Mouse (Mus musculus) G1E (cell line): Measurements from ENCODE around the gene Eomes. TPM values are rescaled to one million over a fixed set of nuclear protein-coding genes. Genes with fewer than 3 reads are reported as not detected.

ENCODE experiments used
- ATAC-seq: 2 replicates; pipeline ENCODE4 v1.8.0; 2016; ENCODE audit warnings: mild to moderate bottlenecking; ENCODE audit not compliant: insufficient number of reproducible peaks, poor library complexity, low FRiP score, severe bottlenecking; ENCODE audit errors: extremely low read depth
- DNase-seq: peaks from one replicate; pipeline ENCODE4 v3.0.0; 2012; ENCODE audit warnings: low spot score
- H3K27me3 ChIP-seq: 2 replicates; pipeline ENCODE4 v1.6.1; 2012; ENCODE audit warnings: mild to moderate bottlenecking, low read length, inconsistent platforms; ENCODE audit not compliant: insufficient read depth
- H3K36me3 ChIP-seq: replicated peaks from 2 replicates; pipeline ENCODE3; 2012; ENCODE audit warnings: mild to moderate bottlenecking, inconsistent platforms
- H3K4me1 ChIP-seq: 2 replicates; pipeline ENCODE4 v1.6.1; 2012; ENCODE audit warnings: low read depth, low read length, inconsistent platforms, mixed read lengths; ENCODE audit not compliant: insufficient read depth
- H3K4me3 ChIP-seq: 2 replicates; pipeline ENCODE4 v1.5.1; 2012; ENCODE audit warnings: low read depth, mild to moderate bottlenecking, inconsistent platforms, low read length, moderate library complexity, mixed read lengths
- H3K9me3 ChIP-seq: replicated peaks from 2 replicates; pipeline ENCODE4 v1.6.1; 2012; ENCODE audit warnings: inconsistent platforms
- CTCF ChIP-seq: IDR thresholded peaks from 2 replicates; pipeline ENCODE4 v1.5.1; 2012; ENCODE audit warnings: low read depth, low read length, inconsistent platforms, mixed read lengths
- GATA1 ChIP-seq: IDR thresholded peaks from 2 replicates; pipeline ENCODE4 v1.6.1; 2012; ENCODE audit warnings: borderline replicate concordance, low read length, inconsistent platforms, mixed read lengths
- GATA2 ChIP-seq: IDR thresholded peaks from 2 replicates; pipeline ENCODE4 v1.6.1; 2012; ENCODE audit warnings: low read depth, low read length, inconsistent platforms, borderline replicate concordance
- POLR2AphosphoS5 ChIP-seq: IDR thresholded peaks from 2 replicates; pipeline ENCODE4 v1.6.1; 2012; ENCODE audit warnings: low read depth, low read length, inconsistent platforms; ENCODE audit not compliant: insufficient replicate concordance
- TAL1 ChIP-seq: conservative IDR thresholded peaks from 2 replicates; pipeline ENCODE4 v1.6.1; 2012; ENCODE audit warnings: low read depth, low read length, inconsistent platforms, mixed read lengths
- polyA plus RNA-seq: library from polyadenylated mRNA; stranded (reverse); fragments of >175 nt; gene quantifications from 2 replicates; pipeline ENCODE4 v1.2.3, GENCODE M21; 2012
- total RNA-seq, 2 experiments: library from RNA; stranded (forward) in 1 of 2; stranded (reverse) in 1 of 2; fragments of 200-1000 nt in 1 of 2; fragments of >200 nt in 1 of 2; fragmentation: Nextera tagmentation in 1 of 2; gene quantifications; 2 replicates each; pipeline ENCODE4 v1.2.3; 2014 to 2017

Gene Eomes
- total and polyA plus RNA-seq, 3 experiments: 0.05 TPM; not detected in 2

GRCm38 (mm10) chr9:118486361-118487095 lies 8.5 kb downstream of the Eomes start:
- no peak for DNase-seq
- Histone ChIP-seq H3K27me3 (peaks cover 36% of the 10 kb centered on the region), H3K9me3 (no peaks in the 10 kb centered on the region), H3K4me1 (peaks cover 8% of the 10 kb centered on the region), H3K36me3 (no peaks in the 10 kb centered on the region), H3K4me3 (no peak overlapping the region)
- TF ChIP-seq GATA1 (no peak), POLR2AphosphoS5 (no peak), GATA2 (no peak), CTCF (no peak), TAL1 (no peak)
- ATAC-seq: no peak

- Histone ChIP-seq H3K9me3 (no peaks in the 10 kb centered on the region), H3K36me3 (no peaks in the 10 kb centered on the region), H3K4me1 (peaks cover 8% of the 10 kb centered on the region), H3K27me3 (peaks cover 36% of the 10 kb centered on the region), H3K4me3 (no peak overlapping the region)
- DNase-seq (no peak), ATAC-seq (no peak)
- TF ChIP-seq CTCF (no peak), POLR2AphosphoS5 (no peak), TAL1 (no peak), GATA1 (no peak), GATA2 (no peak)
Measured at GRCm38 (mm10) chr9:118487096-118487395, 9.0 kb downstream of the Eomes start.

DNA sequence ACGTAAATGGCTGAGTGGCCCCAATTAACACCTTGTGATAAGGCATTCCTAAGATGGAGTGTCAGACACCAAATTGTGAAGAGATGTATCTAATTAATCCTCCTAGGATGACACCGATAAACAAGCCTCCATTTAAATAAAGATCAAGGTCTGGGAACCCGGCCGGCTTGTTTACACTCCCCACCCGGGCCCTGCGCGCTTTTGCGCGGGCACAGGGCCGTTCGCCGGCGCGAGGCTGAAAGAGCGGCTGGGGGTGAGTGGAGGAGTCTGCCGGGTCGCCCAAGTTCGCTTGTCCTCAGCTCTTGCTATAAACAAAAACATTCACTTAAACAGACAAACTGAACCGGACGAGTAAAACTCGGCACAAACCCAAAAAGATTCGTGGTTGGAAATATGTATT lies 9.6 kb downstream of the Eomes start:
- Histone ChIP-seq H3K27me3 (peaks cover 36% of the 10 kb centered on the region), H3K36me3 (no peaks in the 10 kb centered on the region), H3K4me1 (peaks cover 8% of the 10 kb centered on the region), H3K4me3 (no peak overlapping the region), H3K9me3 (no peaks in the 10 kb centered on the region)
- no peak for TF ChIP-seq GATA1
- no peak for TF ChIP-seq GATA2
- TF ChIP-seq TAL1: no peak
- no peak for TF ChIP-seq CTCF
- TF ChIP-seq POLR2AphosphoS5: no peak
- ATAC-seq (no peak), DNase-seq (no peak)

GRCm38 (mm10) chr9:118488138-118488895 lies 10.3 kb downstream of the Eomes start:
- no peak for DNase-seq
- TF ChIP-seq CTCF (no peak), GATA1 (no peak), POLR2AphosphoS5 (no peak), GATA2 (no peak), TAL1 (no peak)
- no peaks in the 10 kb centered on the region for H3K9me3 ChIP-seq
- ATAC-seq: no peak
- H3K27me3 ChIP-seq: peaks cover 36% of the 10 kb centered on the region
- no peak overlapping the region for H3K4me3 ChIP-seq
- peaks cover 8% of the 10 kb centered on the region for H3K4me1 ChIP-seq
- H3K36me3 ChIP-seq: no peaks in the 10 kb centered on the region

GRCm38 (mm10) chr9:118488896-118489578 lies 11.0 kb downstream of the Eomes start:
- DNase-seq: no peak
- H3K36me3 ChIP-seq: no peaks in the 10 kb centered on the region
- H3K4me3 ChIP-seq: no peak overlapping the region; the same call in 1 of the 2 replicates
- TF ChIP-seq GATA2 (no peak), TAL1 (no peak), POLR2AphosphoS5 (no peak), CTCF (no peak), GATA1 (no peak)
- peaks cover 8% of the 10 kb centered on the region for H3K4me1 ChIP-seq
- no peak for ATAC-seq
- H3K27me3 ChIP-seq: peaks cover 36% of the 10 kb centered on the region
- H3K9me3 ChIP-seq: no peaks in the 10 kb centered on the region

DNA sequence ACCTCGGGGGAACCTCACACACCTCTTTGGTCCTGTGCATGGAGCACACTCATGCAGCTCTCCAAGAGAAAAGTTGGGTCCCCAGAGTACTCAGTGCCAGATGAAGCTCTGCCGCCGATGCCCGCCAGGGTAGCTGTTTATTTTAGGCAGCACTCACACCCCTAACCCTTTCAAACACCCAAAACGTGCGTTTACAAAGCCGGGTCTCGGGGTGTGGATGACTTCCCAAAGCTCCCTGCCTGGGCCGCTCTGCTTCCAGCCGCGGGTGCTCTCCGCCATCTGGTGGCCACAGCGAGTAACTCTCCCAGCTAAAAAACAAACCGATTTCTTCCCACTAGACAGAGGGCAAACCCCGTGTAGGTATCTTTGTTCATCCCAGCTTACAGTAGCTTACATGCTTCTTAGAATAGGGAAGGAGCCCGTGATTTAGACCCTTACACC lies 11.6 kb downstream of the Eomes start:
- Histone ChIP-seq H3K4me3 (no peak overlapping the region; the same call in 1 of the 2 replicates), H3K36me3 (no peaks in the 10 kb centered on the region), H3K4me1 (peaks cover 8% of the 10 kb centered on the region), H3K27me3 (peaks cover 36% of the 10 kb centered on the region), H3K9me3 (no peaks in the 10 kb centered on the region)
- TF ChIP-seq CTCF (peak; percentile 54), POLR2AphosphoS5 (no peak)
- ATAC-seq (peak; percentile 77), DNase-seq (peak; percentile 74)
